Mouse (Mus musculus): ENCODE measurements around the gene Olfr1231. TPM values are rescaled to one million over a fixed set of nuclear protein-coding genes. Genes with fewer than 3 reads are reported as not detected.

The Olfr1231 gene
- polyA plus RNA-seq (2012; rRNA removed): not detected in 2 replicates

DNA sequence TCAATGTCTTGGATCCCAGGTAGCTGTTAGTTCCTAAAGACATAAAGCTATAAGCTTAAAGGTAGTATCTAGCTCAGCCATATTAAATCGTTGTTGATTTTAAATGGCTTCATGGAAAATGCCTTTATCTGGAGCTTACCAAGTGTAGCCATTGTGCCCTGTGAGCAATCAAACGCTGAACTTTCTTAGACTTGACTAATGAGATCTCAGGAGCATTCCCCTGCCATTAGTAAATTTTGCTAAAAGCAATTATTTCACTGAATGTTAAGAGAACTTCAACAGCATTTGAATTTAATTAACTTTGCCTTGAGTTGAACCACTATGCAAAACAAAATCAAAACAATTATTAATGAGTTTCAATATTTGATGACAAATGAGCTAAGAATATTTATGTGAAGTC lies at the start of gene Olfr1231:
Olfr1231 (minus strand) TSS at position 101 of the 400 bp plus-strand sequence.

DNA sequence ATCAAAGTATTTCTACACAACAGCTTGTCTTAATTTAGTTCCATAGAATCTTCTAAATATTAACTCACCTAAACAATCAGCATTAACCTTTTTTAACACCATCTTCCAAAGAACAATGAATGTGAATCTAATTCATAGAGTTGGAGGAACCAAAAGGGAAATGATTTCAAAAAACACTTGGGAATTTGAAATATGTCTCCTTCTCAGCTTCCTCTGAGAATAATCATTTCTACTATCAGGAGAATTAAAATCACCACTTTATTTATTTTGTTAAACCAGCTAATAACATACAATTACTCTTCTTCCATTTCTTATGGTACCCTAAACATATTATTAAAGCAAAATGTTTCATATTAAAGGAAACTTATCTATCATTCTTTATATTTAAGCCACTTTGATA lies 35.4 kb upstream of the Olfr1231 start, which contains the start of gene Olfr1233:
Olfr1233 (minus strand) TSS at position 101 of the 400 bp plus-strand sequence.

DNA sequence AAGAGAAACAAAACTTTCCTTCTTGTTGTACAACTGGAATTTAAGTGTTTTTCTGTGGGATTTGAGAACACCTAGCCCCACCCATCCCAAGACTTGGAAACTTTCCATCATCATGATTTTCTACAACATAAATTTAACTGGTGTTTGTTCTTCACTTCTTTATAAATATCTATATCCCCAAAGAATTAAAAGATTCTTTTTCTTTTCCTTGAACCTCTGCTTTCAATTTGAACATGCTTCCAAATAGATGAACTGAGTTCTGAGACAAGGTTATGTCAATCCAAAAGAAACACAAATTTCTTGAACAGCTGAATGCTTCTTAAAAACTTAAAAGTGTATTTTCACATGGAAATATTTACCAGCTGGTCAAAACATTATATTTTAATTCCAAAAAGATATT lies 22.7 kb upstream of the Olfr1231 start, which contains the start of gene Olfr1232:
Olfr1232 (minus strand) TSS at position 101 of the 400 bp plus-strand sequence.

DNA sequence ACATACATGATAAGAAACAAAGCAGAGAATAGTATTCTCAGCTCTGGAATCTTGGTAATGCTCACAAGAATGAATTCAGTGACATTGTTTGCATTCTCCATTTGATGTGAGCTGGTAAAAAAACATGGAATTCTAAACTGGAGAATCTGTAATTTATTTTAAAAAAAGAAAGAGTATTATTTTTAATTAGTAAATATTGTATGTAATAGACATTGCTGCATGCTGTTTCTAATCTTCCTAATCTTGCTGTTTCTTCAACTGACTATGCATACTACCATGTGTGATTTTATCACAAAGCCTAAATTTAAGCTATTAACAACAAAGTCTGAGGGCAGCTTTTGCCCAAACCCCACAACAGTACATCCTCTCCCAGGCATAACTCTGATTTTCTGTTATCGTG lies 9.7 kb downstream of the Olfr1231 start, which contains the start of gene Olfr1230:
Olfr1230 (minus strand) TSS at position 101 of the 400 bp plus-strand sequence.

DNA sequence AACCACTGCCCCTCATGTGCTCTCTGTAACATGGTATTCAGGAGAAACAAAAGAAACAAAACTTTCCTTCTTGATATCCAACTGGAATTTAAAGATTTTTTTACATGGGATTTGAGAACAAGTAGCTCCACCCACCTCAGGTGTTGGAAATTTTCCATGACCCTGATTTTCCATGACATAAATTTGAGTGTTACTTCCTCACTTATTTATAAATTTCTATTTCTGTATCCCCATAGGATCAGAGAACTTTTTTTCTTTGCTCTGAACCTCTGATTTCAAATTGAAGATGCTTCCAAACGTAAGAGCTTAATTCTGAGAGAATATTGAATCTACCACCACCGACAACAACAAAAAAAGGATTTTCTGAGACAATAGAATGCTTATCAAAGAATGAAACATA lies 19.0 kb downstream of the Olfr1231 start, which contains the start of gene Olfr1229:
Olfr1229 (minus strand) TSS at position 101 of the 400 bp plus-strand sequence.

DNA sequence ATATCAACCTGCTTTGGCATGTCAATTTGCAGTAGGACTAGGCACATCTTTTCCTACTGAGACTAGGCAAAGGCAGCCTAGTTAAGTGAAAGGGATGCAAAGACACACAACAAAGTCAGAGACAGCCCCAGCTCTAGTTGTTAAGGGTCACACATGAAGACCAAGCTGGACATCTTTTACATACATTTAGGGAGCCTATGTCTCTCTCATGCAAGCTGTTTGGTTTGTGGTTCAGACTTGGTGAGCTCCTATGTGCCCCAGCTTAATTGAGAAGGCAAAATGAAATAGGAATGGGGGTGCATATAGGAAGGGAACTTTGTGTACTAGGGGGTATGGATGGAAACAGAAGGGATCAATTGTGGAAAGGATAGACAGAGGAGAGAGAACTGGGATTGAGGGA lies 52.9 kb downstream of the Olfr1231 start, which contains the start of gene Olfr1228:
Olfr1228 (minus strand) TSS at position 101 of the 400 bp plus-strand sequence.

Other genes with a start within 250 kb of the Olfr1231 start
- not detected in 2 replicates for gene Olfr1218, start 245.9 kb downstream of the Olfr1231 start, polyA plus RNA-seq (2012; rRNA removed)
- gene Olfr1219, start 223.6 kb downstream of the Olfr1231 start, polyA plus RNA-seq (2012; rRNA removed): not detected in 2 replicates
- gene Olfr1220, start 200.2 kb downstream of the Olfr1231 start, polyA plus RNA-seq (2012; rRNA removed): not detected in 2 replicates
- not detected in 2 replicates for gene Olfr1221, start 189.8 kb downstream of the Olfr1231 start, polyA plus RNA-seq (2012; rRNA removed)
- gene Olfr1222, start 174.0 kb downstream of the Olfr1231 start, polyA plus RNA-seq (2012; rRNA removed): not detected in 2 replicates
- gene Olfr1223, start 155.5 kb downstream of the Olfr1231 start, polyA plus RNA-seq (2012; rRNA removed): not detected in 2 replicates
- not detected in 2 replicates for gene Olfr1224-ps1, start 143.0 kb downstream of the Olfr1231 start, polyA plus RNA-seq (2012; rRNA removed)
- gene Olfr1225, start 132.4 kb downstream of the Olfr1231 start, polyA plus RNA-seq (2012; rRNA removed): not detected in 2 replicates
- not detected in 2 replicates for gene Olfr1226, start 107.0 kb downstream of the Olfr1231 start, polyA plus RNA-seq (2012; rRNA removed)
- not detected in 2 replicates for gene Olfr1228, start 53.0 kb downstream of the Olfr1231 start, polyA plus RNA-seq (2012; rRNA removed)
- not detected in 2 replicates for gene Olfr1229, start 19.1 kb downstream of the Olfr1231 start, polyA plus RNA-seq (2012; rRNA removed)
- gene Olfr1230, start 9.8 kb downstream of the Olfr1231 start, polyA plus RNA-seq (2012; rRNA removed): not detected in 2 replicates
- not detected in 2 replicates for gene Olfr1232, start 22.6 kb upstream of the Olfr1231 start, polyA plus RNA-seq (2012; rRNA removed)
- gene Olfr1233, start 35.3 kb upstream of the Olfr1231 start, polyA plus RNA-seq (2012; rRNA removed): not detected in 2 replicates
- gene Olfr1234, start 57.8 kb upstream of the Olfr1231 start, polyA plus RNA-seq (2012; rRNA removed): not detected in 2 replicates
- gene Olfr1238, start 102.6 kb upstream of the Olfr1231 start, polyA plus RNA-seq (2012; rRNA removed): not detected in 2 replicates
- not detected in 2 replicates for gene Olfr1239, start 113.3 kb upstream of the Olfr1231 start, polyA plus RNA-seq (2012; rRNA removed)
- not detected in 2 replicates for gene Olfr1240, start 135.9 kb upstream of the Olfr1231 start, polyA plus RNA-seq (2012; rRNA removed)
- not detected in 2 replicates for gene Olfr1241, start 180.1 kb upstream of the Olfr1231 start, polyA plus RNA-seq (2012; rRNA removed)
- not detected in 2 replicates for gene Olfr1242, start 191.3 kb upstream of the Olfr1231 start, polyA plus RNA-seq (2012; rRNA removed)
- gene Olfr1243, start 224.4 kb upstream of the Olfr1231 start, polyA plus RNA-seq (2012; rRNA removed): not detected in 2 replicates